Mouse (Mus musculus) heart, adult 2 months (tissue): ENCODE measurements around the gene Stxbp1.

Experiments
- CTCF ChIP-seq: fragments of 200-600 bp; IDR thresholded peaks from 2 replicates; pipeline ENCODE4 v1.8.1; 2022; ENCODE audit warnings: antibody characterized with exemption, mild to moderate bottlenecking, moderate library complexity
- POLR2A ChIP-seq: fragments of 200-500 bp; IDR thresholded peaks from 2 replicates; pipeline ENCODE4 v1.6.1; 2011; ENCODE audit warnings: mild to moderate bottlenecking, low read depth, low read length, control low read depth; ENCODE audit not compliant: insufficient read depth

DNA sequence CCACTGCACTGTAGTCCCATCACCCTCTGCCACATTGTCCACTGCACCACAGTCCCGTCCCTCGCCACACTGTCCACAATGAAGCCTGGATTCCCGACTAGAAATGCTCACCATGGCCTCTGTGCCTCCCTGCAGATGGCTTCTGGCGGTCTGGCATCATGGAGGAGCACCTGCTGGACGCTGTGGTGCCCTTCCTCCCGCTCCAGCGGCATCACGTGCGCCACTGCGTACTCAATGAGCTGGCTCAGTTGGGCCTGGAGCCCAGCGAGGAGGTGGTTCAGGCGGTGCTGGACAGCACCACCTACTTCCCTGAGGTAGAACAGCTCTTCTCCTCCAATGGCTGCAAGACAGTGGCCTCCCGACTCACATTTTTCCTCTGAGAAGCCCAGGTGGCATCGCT, 85.7 kb downstream of the Stxbp1 start:
- TF ChIP-seq CTCF (no peak), POLR2A (no peak)
